Mouse (Mus musculus): ENCODE measurements around the gene Ppm1a. TPM values are rescaled to one million over a fixed set of nuclear protein-coding genes. Genes with fewer than 3 reads are reported as not detected.
A peak's percentile ranks its signal among the peaks of the same experiment; 100 is the strongest.
"Not testable (repeated sequence)": the region's sequence is repeated elsewhere in the genome, so short reads cannot be mapped to it uniquely, and the experiment has no call there.

Ppm1a gene
- total RNA-seq, 2 experiments from 2014 or later: 236 to 240 TPM

DNA sequence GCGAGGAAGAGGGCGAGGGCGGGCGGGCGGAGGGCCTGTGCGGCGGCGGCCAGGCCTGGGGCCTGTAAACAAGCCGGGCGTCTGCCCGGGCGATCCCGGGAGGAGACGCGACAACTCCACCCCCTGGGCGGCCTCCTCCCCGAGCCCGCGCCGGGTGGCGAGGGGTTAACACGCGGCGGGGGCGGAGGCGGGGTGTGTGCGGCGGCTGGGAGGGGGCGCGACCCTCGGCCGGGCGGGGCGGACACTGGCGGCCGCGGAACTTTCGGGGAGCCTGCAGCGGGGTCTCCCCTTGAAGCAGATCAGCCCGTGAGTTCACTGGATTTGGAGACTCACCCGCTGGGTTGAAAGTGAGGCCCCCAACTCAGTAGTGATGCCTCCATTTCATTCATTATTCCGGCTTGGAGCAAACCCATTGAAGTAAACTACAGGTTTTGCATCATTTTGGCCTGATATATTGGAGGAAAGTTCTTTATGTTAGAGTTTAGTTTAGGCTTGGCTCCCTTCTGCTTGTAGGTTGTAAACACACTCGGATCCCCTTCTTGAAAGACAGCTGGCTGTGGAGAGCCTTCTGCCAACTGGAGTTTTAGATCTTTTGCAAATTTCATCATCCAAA is 4.5 kb downstream of the Ppm1a start:
- DNase-seq: peak; percentile 45 to 51

DNA sequence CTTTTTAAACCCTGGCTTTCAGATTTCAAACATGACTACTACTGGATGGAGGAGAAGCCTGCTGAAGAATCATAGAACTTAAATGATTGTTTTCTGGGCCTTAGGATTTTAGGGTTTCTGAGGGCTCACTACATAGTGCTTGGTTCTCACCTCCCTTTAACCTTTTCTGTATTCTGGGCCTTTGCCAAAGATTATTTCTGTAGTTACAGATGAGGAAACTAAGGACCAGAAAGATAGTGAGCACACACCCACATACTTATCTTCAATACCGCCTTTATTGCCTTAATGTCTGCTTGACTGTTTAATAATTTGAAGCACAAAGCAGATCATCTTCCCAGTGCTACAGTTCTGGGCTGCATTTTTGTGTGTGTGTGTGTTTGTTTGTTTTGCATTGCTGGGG is 5.2 kb downstream of the Ppm1a start:
- DNase-seq: no peak

DNA sequence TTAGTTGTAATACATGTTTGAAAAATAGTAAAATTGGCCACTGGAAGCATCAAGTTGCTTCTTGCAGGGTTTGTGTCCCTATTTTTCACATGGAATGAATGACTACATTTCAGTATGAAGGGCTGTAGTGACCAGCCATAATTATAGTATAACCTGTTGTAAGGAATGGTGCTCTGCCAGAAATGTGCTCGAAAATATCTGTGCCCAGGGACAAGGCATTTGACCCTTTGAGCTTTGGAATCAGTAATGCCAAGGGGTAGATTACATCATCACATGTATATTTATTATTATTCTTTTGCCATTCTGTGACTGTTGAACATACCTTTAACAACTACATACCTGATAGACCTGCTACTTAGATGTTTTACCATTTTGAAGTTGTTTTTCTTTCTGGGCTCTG is 5.9 kb downstream of the Ppm1a start:
- no peak for DNase-seq

DNA sequence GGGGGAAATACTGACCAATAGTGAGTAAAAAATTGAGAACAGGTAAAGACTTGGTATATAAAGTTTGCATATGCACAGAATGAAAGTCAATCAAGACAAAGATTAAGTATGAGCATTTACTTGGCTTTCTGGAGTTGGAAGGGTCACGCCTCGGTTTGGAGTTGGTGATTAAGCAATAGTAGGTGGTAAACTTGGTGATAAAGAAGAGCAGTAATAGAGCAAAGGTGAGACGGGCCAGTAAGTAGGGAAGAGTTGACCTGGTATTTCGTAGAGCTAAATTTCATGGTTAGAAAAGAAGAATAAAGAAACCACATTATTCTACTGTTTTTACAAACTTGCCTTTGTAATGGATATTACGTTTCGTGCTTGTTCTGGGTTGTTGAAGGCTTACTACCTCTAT is 10.6 kb downstream of the Ppm1a start:
- DNase-seq: no peak

DNA sequence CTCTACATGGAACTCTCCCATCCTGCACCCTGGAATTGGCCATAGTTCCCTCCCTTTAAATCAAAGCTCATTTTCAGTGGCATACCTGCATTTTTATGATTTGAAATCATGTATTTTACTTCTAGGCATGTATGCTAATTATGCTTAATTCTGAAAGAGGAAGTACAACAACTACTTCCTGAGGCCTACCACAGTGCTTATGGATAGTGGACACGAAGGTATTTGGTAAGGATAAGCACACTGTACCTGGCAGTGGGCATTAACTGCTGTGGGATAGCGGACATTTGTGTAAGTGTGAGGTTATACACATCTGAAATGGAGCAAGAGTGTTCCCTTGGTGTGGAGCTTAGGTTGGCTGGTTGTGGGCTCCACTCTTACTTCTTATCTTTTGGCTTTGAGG is 11.0 kb downstream of the Ppm1a start:
- no peak for DNase-seq

DNA sequence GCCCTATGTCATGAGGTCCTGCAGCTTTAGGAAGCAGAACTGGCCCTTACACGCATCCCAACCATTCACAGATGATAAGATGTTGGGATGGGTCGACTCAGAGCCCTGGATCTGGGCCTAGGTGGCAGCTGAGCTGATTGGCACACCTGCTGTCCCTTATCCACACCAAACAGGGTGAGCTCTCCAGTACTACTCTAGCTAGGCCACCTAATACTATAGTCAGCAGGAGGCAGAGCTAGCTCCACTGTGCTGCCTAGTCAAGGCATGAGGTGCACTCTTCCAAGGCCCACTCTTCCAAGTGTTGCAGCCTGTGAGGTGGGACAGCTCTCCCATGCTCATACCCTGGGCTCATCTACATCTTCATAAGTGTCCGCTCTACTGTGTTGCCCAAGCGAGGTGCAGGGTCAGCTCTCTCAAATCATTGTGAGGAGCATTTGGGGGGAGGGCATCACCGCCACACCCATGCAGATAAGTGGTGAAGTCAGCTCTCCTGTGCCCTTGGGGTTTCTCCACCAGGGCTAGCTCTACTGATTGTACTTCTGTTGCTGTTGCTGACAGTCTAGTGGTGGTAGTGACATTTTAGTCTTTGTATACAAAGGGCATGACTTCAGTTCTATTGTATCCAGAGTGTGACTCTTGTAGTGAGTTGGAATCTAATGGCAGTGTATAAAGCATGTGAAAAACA is 12.4 kb downstream of the Ppm1a start:
- DNase-seq: no peak

DNA sequence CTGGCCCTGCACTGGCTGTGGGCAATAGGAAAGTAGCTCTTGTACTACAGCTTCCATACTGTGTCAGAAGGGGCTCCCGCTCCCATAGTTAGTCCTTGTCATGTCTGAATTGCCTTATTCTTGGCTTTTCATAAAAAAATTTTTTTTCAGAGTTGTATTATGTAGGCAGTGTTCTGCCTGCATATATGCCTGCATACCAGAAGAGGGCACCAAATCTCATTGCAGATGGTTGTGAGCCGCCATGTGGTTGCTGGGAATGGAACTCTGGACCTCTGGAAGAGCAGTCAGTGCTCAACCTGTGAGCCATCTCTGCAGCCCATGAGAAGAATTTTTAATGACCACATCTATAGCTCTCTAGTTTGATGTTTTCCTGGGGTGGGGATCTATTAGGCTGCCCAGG is 13.9 kb downstream of the Ppm1a start:
- DNase-seq: no peak

DNA sequence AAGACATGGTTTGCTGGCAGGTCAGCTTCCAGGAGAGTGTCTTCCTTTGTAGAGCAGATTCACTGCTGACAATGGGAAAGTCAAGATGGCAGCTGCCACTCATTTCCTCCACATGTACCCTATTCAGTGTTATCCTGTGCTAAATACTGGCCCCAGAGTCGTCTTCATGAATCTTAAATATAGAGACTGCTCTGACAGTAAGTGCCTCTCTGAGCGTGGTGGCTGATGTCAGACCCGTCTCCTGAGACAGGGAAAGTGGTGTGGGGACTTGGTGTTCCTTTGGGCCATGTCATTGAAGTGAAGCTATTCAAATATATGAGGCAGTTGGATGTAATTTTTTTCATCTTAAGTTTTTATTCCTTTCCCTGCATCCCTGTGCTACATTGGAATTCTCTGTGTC is 14.5 kb downstream of the Ppm1a start:
- DNase-seq: no peak

DNA sequence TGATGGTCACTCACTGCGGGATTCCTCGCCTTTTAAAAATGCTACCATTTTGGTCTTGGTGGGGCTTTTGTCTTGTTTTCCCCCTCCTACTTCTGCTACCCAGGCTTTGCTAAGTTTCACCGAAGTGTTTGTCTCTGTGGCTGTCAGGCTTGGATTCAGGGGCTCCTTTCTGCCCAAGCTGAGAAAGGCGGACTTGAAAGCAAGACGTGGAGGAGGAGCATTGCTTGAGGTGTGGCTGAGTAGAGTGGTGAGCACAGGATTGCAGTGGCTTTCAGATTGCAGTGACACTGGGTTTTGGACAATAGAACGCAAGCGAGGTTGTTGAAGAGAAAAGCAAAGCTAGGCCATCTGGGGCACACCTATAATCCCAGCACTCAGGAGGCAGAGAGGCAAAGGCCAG is 16.7 kb downstream of the Ppm1a start:
- DNase-seq: no peak

DNA sequence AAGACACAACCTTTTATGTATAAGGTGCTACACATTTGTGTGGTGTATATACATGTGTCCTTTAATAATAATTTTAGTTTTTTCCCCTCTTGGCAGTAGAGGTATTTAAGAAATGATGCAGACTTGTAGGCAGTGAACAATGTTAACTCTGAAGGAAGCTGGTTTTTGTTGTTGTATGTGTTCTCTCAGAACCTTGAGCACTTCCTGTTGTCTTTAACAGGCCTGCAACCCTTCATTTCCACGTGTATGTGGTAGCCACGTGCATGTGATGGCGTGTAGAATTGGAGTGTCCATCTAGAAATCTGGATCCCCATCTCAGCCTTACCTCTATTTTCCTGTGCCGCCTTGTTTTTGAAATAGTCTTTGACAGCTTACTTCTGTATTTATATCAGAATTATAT is 20.0 kb downstream of the Ppm1a start:
- DNase-seq: no peak

DNA sequence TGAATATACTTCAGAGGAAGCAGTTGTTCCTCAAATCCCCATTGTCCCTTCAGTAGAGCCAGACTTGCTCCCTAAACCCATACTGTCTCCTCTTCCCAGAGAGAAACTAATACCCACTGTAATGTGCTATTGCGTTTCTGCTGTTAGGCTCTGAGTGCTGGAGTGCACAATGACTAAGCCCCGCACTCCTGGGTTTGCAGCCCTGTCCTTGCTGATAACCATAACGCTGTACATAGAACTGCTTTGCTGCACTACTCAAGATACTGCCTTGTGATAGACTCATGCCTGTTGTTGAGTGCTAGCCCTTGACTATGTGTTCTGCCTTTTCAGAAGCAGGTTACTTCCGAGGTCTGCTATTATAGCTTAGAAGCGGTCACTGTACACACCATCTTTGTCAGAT is 22.9 kb downstream of the Ppm1a start:
- no peak for DNase-seq

DNA sequence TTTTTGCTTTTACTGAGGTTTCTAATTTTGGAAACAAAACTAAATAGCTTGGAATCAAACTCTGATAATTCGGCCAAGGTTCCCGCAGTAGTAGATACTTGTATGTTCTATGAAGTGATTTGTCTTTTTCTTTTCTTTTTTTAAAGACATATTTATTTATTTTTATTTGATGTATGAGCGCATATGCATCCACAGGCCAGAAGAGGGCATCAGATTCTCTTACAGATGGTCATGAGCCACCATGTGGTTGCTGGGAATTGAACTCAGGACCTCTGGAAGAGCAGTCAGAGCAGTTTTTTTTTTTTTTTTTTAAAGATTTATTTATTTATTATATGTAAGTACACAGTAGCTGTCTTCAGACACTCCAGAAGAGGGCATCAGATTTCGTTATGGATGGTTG is 25.5 kb downstream of the Ppm1a start:
- not testable (repeated sequence) for DNase-seq

DNA sequence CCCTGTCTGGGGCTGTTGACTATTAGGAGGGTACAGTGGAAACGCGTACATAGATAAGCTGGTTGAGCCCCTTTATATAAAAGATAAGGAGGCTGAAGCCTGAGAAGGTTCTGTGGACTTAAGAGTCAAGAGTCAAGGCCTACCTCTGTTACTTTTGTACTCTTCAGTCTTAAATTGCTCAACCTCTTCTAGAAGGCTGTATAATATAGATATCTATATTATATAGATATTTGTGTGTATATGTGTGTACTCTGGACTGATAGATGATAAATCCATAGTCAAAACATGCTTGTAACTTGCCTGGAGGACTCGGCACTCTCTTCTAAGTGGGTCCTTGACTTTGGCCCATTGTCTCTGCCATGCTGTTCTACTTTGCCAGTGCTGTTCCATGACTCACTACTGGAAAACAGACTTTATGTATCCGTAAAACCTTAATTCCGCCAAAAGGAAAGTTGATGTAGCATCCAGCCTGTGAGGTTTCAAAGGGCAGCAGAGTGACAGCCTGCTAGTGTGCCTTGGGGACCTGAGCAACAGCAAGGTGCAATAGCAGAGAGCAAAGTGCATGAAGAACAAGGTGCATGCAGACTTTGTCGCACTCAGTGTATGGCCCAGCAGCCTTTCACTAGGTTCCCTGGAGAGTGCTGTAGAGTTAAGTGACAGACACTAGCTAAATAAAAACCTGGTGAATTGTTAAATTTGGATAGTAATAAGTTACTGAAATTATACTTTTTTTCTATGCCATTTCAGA is 28.1 kb downstream of the Ppm1a start:
- DNase-seq: no peak

DNA sequence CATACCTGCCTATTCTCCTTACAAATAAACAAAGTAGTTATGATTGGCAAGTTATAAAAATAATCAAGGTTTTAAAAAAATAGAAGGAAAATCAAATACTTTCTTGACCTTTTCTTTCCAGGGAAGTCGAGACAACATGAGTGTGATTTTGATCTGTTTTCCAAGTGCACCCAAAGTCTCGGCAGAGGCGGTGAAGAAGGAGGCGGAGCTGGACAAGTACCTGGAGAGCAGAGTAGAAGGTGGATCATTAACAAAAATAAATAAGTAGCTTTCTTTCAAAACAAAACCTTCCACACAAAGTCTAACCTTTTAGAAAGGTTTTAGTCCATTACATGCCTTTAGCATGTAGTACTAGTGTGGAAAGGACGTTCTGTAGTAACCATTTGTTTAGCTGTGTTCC is 29.3 kb downstream of the Ppm1a start:
- DNase-seq: no peak

DNA sequence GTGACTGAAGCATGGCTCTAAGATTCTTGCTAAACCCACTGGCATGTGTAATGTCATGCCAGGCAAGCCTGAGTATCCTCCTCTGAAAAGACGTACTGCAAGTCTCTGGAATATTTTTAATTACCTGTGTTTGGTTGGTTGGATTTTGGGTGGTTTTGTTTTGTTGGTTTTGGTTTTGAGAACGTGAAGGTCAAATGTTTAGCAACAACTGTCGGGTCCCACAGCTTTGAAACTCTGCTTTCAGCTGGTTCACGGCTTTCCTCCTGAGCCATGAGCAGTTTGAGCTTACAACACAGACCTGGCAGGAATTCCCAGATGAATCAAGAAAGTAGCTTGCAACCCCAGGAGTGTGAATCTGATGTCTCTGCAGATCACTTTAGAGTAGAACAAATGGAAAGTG is 29.7 kb downstream of the Ppm1a start:
- DNase-seq: no peak

DNA sequence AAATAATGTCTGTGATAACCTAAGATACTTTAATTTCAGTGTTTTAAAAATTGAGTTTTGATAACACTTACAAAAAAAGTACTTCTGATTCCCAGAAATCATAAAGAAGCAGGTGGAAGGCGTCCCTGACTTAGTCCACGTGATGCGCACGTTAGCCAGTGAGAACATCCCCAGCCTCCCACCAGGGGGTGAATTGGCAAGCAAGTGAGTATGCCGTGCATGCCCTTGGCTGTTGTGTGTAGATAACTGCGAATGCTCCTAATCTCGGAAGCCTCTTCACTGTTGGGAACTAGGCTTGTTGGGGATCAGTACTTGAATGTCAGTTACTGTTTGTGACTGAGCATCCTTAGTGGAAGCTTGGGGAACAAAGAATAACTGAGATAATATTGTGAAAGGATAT is 33.3 kb downstream of the Ppm1a start:
- DNase-seq: no peak

DNA sequence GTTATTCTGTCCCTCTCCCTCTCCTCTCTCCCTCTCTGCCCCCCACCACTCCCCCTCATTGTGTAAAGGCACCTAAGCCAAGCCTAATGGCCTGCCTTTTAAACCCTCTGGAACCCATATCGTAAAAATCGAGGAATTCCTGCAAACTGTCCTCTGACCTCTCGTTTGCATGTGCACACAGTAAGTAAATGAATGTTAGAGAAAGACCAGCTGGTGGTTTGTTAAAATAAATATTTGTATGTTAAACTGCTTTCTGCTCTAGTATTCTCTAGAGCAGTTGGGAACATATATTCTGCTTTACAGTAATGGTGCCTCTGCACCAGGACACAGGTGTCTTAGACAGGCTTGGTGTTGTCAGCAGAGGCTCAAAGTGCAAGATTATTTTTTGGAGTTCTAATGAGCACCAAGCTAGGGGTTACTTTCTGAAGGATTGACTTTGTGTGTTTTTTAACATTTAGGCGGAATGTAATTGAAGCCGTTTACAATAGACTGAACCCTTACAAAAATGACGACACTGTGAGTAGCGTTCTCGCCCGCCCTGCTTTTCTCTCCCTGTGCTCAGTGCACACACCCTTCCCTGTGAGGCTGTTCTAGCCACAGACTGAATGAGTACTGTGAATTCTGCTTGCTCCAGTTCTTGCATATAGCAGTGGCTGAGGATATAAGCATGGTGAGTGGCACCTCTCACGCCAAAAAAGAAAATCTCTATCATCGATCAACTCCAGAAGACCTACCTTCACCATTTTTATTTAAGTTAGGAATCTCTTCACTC is 35.3 kb downstream of the Ppm1a start:
- no peak for DNase-seq

DNA sequence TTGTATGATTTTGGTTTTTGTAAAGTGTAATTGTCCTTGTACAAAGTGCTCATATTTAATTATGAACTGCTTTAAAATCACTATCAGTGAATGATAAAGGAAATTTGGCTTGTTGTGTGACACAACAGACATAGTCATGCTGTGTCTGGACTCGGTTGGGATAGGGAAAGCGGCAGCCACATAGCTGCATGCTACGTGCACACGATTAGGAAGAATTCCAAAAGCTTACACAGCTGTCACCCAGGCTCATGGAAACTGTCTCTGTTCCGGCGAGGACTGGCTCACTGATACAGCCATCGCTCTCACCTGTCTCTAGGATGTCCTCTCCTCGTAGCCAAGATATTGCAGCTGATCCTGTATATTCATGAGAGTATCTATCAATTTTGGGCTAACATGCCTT is 36.7 kb downstream of the Ppm1a start:
- peak in 1 of 2 experiments; percentile 15 for DNase-seq

DNA sequence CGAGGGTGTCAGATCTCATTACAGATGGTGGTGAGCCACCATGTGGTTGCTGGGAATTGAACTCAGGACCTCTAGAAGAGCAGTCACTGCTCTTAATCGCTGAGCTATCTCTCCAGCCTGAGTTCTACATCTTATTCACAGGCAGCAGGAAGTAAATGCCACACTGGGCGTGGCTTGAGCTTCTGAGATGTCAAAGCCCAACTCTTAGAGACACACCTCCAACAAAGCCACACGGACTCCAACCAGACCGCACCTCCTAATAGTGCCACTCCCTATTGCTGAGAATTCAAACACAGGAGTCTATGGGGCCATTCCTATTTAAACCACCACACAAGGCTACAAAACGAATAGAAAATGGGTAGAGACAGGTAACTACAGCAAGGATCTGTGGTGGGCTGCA is 52.5 kb downstream of the Ppm1a start:
- DNase-seq: no peak

DNA sequence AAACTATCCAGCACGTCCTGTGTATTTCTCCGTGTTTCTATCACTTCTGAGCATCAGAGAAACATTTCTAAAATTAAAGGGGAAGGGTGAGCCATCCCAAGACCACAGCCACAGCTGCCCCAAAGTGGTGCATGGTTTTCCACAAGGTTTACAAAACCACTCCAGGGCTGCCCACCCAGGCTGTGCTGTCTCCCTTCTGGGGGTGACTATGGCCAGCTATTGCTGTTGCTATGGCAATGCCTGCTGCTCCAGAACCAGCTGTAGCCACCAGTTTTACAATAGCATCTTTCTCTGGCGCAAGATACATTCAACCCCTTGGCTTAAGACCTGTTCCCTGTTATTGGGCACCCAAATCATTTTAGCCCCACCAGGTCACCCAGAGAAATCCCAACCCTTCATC is 54.3 kb downstream of the Ppm1a start:
- DNase-seq: no peak

DNA sequence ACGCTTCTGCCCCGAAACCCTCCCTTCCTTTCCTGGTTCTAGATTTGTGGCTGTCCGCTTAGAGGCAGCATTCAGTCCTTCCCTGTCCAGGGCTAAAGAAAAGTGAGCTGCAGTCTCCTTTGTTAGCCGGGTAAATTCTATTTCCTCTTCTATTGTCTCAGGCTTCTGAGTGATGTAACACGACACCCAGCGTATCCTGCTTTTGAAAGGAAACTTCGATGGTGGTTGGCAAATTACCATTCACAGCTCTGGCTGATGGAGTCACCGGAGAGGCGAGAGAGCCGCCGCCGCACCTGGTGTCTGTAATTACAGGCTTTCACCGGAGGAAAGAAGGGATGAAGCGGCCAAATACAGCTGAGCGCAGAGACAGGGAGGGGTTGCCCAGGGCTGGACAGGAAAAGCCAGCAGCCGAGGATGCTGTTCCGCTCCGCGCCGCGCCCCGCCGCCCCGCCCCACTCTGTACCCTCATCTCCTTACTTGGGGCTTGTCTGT is 63.7 kb downstream of the Ppm1a start:
- no peak for DNase-seq

DNA sequence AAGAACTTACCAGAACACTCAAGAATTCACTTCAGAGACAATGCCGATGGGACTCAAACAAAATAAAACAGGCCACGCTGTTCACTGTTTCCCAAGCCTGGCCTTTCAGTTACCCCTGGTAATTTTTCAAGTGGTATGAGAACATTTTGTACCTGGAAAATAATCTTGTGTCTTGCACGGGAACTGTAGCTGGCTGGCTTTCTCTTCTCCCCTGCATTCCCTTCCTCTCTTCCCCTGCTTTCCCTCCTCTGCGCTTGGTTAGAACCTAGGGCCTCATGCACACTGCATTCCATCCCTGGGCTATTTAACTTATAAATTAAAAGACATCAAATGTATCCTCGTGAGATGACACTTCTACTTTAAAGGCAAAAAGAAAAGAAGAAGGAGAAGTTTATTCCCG is 64.3 kb downstream of the Ppm1a start:
- no peak for DNase-seq

DNA sequence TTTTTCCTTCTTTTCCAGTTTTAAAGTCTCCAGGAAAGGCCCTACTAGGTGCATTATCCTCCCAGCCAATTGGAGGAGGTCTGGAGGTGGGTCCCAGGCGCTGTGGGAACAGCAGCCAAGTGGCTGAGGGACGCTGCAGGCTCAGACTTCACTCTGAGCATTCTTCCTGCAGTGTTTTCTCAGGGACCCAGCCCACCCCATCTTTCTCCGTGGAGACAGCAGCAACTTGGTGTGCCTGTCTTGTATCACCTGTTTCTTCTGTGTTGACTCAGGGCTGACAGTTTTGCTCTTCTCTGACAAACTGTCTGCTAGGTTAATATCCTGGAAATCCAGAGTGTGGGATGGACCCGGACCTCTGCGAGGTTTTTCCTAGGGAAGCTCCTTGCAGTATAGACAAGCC is 68.4 kb downstream of the Ppm1a start:
- DNase-seq: no peak
